Mouse (Mus musculus) cerebellum, adult 2 months (tissue): ENCODE data around the gene Rps6ka3.

Source experiments
- CTCF ChIP-seq: fragments of 200-500 bp; IDR thresholded peaks from 2 replicates; pipeline ENCODE4 v1.5.1; 2011; ENCODE audit warnings: low read depth, mild to moderate bottlenecking, control low read depth, low read length, moderate library complexity, borderline replicate concordance; ENCODE audit not compliant: insufficient read depth
- POLR2A ChIP-seq: fragments of 200-500 bp; IDR thresholded peaks from 2 replicates; pipeline ENCODE4 v1.6.1; 2011; ENCODE audit warnings: low read length, control low read depth, borderline replicate concordance; ENCODE audit not compliant: insufficient read depth

- TF ChIP-seq CTCF (no peak), POLR2A (0 out of 2 replicates have a peak, but pooled peaks have one; percentile 23)
Observed at GRCm38 (mm10) chrX:159256921-159257421, 46.9 kb downstream of the Rps6ka3 start.
